Mouse (Mus musculus) mesoderm, embryonic 11.5 days (tissue): ENCODE data around the gene Thra.

Experiments
- DNase-seq: peaks from one replicate; pipeline ENCODE4 v3.0.0-alpha.2; 2012; ENCODE audit warnings: low read depth, low spot score

Gene Thra

GRCm38 (mm10) chr11:98744456-98745019 lies 4.1 kb downstream of the Thra start:
- no peak for DNase-seq

- DNase-seq: no peak
Observed at GRCm38 (mm10) chr11:98745932-98746853, 5.8 kb downstream of the Thra start.

- DNase-seq: peak; percentile 82
Observed at GRCm38 (mm10) chr11:98746855-98747693, 6.6 kb downstream of the Thra start.

GRCm38 (mm10) chr11:98747804-98748505 lies 7.5 kb downstream of the Thra start:
- no peak for DNase-seq

GRCm38 (mm10) chr11:98748506-98749416 lies 8.3 kb downstream of the Thra start:
- DNase-seq: no peak

- DNase-seq: no peak
Observed at GRCm38 (mm10) chr11:98749716-98750115, 9.3 kb downstream of the Thra start.

- no peak for DNase-seq
Observed at GRCm38 (mm10) chr11:98750351-98751201, 10.1 kb downstream of the Thra start.

- DNase-seq: no peak
Observed at GRCm38 (mm10) chr11:98751221-98751782, 10.9 kb downstream of the Thra start.

- DNase-seq: no peak
Observed at GRCm38 (mm10) chr11:98752562-98753140, 12.2 kb downstream of the Thra start.

- DNase-seq: no peak
Observed at GRCm38 (mm10) chr11:98753264-98753663, 12.8 kb downstream of the Thra start.

- no peak for DNase-seq
Observed at GRCm38 (mm10) chr11:98754151-98754620, 13.7 kb downstream of the Thra start.

GRCm38 (mm10) chr11:98754621-98755181 lies 14.3 kb downstream of the Thra start:
- peak; percentile 89 for DNase-seq

- DNase-seq: no peak
Observed at GRCm38 (mm10) chr11:98755726-98756380, 15.4 kb downstream of the Thra start.

- DNase-seq: no peak
Observed at GRCm38 (mm10) chr11:98756711-98757110, 16.3 kb downstream of the Thra start.

GRCm38 (mm10) chr11:98761939-98762338 lies 21.5 kb downstream of the Thra start:
- DNase-seq: no peak

GRCm38 (mm10) chr11:98762756-98763501 lies 22.5 kb downstream of the Thra start:
- no peak for DNase-seq

GRCm38 (mm10) chr11:98763502-98763861 lies 23.0 kb downstream of the Thra start:
- no peak for DNase-seq
